Mouse (Mus musculus): Measurements from ENCODE around the gene Ttc22. TPM values are rescaled to one million over a fixed set of nuclear protein-coding genes. Genes with fewer than 3 reads are reported as not detected.

Gene Ttc22
- total RNA-seq, 2 experiments from 2014 or later = 0.10 TPM; not detected in 1

DNA sequence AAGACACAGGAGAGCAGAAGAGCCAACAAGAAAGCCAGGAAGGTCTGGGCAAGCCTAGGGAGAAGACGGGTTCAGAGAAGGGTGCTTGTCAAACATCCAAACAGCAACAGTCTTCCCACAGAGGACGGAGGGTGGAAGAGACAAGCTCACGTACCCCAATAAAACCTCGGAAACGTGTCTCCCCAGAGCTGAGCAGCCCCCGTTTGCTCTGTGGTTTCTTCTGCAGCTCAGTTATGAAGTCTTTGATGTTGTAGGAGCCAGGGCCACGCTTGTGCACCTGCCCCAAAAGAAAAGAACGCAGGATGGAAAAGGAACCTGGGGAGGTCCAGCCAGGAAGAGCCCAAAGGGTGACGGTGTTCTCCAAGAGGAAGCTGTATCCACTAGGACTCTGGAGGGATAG is 7.4 kb upstream of the Ttc22 start:
- no peak for DNase-seq (ENCODE audit: low spot score in 2 of 2)

DNA sequence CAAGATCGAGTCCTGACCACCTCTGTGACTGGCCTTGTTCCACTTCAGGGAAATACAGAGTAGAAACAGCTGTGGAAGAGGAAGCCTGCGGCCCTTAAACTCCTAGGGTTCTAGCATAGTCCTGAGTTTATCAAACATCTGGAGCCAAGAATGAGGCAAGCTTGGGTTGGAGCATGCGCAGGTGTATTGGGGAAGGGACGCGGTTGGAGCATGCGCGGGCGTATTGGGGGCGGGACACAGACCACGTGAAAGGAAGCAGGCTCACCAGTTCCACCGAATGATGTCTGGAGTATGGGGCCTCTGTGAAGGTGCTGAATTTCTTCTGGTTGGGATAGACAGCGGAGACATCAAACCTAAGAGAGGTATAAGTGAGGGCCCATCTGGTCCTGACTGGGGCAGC is 6.6 kb upstream of the Ttc22 start:
- no peak for DNase-seq (ENCODE audit: low spot score in 2 of 2)

DNA sequence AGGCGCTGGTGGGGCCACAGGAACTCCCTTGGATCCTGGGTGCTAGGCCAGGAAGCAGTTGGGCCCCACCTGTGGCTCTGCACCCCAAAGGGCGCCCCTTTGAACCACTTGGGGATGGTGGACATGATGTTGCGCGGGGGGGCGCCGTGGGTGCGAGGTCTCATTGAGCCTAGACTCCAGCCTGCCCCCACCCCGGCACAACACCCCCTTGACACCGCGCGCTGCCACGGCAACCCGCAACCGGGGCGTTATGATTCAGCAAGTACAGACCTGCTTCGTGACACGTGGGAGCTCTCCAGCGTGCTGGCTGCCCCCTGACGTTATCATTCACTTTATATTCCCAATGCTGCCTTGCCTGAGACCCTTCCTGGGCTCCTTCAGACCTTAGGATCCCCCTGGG is 5.2 kb upstream of the Ttc22 start, which contains the start of gene Lexm:
Lexm (minus strand) TSS at position 186 of the 400 bp plus-strand sequence.
- DNase-seq (ENCODE audit: low spot score in 2 of 2) = no peak

DNA sequence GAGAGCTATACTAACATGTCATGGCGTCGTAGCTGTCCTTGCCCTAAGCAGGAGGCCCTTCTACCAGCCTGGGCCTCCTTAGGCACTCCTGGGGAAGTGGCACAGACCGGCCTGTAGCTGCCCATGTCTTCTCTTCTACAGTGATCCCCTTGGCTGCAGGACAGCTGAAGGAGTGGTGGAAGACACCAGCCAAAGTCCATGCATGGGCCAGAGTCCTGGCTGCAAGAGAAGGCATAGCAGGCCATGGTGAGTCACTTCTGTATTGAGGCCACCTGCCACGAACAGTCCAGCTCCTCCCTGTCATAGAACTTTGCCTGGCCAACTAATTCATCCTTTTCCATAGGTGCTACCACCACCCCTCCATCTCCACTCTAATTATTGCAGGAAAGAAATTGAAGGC is 3.3 kb upstream of the Ttc22 start:
- DNase-seq (ENCODE audit: low spot score in 2 of 2) = no peak

DNA sequence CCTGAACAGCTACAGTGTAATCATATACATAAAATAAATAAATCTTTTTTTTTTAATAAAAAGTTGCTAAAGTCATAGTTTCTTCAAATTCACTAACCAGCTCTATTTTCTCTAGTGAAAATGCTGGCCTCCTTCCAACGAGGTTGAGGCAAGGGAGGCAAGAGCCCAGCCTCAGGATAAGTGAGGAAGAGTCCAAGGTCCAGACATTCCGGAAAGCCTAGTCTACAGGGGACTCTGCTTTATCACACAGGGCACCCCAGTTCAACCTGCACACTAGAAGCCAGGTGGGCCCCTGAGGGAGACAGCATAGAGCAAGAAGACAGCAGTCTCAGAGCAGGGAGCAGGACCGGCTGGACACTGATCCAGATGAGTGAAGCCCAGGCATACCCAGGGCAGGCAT is 804 bp upstream of the Ttc22 start:
- no peak for DNase-seq (ENCODE audit: low spot score in 2 of 2)

DNA sequence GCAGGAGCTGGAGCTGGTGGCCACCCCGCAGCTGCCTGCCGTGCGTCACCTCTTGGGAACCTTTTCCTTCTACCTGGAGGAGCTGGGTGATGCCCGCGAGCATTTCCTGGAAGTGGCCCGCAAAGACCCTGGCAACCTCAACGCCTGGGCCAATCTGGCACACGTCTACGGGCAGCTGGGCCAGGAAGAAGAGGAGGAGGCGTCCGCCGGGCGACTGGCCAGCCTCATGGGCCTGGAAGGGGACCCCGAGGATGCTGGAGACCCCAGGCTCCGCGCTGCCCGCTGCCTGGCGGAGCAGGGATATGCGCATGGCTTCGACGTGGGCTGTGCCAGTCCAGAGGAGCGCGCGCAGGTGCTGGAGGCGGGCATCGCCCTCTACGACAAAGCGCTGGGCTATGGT is 480 bp downstream of the Ttc22 start:
- DNase-seq (ENCODE audit: low spot score in 2 of 2) = no peak

DNA sequence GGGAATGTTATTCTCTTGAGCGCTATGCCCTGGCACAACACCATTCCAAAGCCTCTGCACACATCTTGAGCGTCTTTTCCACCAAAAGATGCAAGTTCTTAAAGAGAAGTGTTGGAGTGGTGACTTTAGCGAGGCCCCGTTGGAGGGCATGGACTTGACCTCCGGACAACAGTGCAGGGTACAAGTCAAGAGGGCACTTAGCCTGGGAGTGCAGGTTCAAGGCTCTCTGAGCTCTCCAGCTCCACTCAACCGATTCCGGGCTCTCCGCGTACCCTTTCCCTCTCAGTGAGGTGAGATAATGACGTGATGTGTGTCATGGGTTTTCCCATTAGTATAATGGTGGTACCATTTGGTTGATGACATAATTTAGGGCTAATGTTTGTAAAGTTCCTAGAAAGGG is 2.0 kb downstream of the Ttc22 start:
- DNase-seq (ENCODE audit: low spot score in 2 of 2) = no peak

DNA sequence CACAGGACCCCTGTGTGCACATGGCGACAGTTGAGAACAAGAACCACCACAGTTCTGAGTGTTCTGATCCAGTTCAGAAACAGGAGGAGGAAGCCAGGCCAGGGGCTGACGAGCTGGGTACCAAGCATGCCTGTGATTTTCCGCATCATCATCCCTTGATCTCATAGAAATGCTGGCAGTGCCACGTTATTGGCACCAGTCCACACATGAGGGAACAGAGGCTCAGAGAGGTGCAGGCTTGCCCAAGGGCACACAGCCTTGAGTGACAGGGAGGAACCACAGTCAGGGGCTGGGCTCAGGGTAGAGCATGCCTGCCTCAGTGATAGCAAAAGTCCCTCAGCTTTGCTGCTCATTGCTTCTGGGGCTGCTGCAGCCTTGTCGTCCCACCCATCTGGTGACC is 5.6 kb downstream of the Ttc22 start:
- no peak for DNase-seq (ENCODE audit: low spot score in 2 of 2)

DNA sequence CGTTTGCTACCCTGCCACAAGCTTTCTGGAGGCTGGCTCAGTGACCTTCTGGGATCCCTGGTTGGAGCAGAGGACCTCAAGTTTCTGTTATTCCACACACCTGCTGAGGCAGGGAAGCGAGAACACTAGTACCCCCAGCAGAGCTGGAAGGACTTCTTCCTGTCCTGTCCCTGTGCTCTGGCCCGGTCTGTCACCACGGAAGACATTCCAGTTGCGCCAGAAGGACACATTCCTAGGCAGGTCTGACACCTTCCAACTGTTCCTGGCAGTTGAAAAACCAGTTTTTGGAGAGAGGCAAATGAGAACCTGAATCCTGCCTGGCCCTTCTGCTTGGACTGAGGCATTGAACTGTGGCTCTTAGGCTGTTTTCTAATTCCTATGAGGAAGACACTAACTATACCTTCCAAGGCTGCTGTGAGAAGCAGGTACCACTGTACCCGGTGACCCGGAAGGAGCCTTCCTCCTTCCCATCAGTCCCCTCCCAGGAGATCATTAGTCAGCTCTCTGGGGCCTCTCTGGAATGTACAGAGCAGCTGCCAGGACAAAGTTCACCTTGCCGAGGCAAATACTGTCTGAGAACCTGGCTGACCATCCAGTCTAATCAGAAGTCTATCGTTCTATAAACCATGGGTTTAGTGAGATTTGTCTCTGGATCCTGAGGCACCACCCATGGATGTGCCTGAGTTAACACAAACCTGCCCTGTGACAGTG is 6.6 kb downstream of the Ttc22 start:
- no peak for DNase-seq (ENCODE audit: low spot score in 2 of 2)

DNA sequence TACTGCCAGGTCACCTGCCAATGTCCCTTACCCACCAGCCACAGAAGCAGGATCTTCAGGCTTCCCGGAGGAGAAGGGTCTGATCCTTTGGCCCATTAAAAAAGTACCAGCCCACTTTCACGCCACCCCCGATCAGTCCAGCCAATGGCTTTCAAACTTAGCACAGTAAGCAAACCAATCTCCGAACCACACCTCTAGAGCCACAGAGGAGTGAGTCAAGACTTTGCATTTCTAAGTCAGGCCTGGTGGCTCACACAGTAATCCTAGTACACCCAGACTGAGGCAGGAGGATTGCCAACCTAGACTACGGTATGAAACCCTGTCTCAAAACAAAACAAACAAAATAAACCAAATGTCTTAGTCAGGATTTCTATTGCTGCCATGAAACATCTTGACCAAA is 7.1 kb downstream of the Ttc22 start:
- no peak for DNase-seq (ENCODE audit: low spot score in 2 of 2)

DNA sequence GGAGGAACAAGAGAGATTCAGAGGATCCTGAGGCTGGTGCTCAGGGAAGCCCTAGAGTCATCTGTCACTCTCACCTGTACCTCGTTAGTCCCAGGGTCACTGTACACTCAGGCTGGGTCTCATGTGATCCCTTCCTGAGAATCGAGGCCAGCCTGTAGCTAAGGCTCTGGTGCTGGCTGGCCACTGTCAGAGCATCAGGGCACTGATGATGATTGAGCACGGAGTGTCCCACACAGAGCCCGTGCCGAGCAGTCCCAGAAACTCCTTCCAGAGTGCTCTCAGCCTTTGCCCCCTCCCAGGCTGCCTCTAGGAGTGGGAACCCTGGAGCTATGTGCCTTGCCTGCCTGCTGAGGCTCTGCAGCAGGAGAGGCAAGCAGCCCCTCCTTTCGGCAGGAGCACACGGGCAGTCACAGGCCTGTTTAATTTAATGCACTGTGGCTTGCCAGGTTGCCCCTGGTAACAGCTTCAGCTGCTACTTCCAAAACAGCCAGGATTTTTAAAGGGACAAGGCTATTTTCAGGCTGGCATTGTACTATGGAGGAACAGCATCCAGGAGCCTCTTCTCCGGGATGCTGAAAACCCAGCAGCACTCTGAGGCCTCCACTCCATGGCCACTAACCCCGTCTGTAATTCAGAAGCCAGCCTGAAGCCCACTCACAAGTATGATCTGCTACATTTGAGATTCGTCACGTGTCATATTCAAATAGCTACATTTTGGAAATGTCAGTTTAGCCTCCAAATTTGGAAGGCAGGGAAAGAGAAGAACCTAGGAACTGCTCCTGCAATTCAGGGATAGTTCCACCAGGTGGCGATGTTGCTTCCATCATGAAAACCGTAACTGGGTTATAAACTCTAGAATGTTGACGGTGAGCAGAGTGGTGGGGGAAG is 8.3 kb downstream of the Ttc22 start:
- peak; percentile 50 to 54 for DNase-seq (ENCODE audit: low spot score in 2 of 2)

DNA sequence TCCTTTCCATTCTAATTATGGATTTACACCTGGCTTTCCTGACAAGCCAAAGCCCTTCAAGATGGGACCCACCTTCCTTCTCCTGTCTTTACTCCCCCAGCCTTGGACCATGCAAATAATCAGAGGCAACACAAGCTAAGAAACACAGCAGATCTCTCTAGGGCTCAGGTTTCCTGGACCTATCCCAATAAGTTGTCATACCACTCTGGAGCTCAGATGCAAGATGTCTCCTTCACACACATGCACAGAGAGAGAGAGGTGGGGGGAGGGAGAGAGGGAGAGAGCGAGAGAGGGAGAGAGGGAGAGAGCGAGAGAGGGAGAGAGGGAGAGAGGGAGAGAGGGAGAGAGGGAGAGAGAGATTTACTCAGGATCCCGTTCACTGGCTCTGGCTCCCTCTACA is 10.1 kb downstream of the Ttc22 start:
- DNase-seq (ENCODE audit: low spot score in 2 of 2) = no peak

DNA sequence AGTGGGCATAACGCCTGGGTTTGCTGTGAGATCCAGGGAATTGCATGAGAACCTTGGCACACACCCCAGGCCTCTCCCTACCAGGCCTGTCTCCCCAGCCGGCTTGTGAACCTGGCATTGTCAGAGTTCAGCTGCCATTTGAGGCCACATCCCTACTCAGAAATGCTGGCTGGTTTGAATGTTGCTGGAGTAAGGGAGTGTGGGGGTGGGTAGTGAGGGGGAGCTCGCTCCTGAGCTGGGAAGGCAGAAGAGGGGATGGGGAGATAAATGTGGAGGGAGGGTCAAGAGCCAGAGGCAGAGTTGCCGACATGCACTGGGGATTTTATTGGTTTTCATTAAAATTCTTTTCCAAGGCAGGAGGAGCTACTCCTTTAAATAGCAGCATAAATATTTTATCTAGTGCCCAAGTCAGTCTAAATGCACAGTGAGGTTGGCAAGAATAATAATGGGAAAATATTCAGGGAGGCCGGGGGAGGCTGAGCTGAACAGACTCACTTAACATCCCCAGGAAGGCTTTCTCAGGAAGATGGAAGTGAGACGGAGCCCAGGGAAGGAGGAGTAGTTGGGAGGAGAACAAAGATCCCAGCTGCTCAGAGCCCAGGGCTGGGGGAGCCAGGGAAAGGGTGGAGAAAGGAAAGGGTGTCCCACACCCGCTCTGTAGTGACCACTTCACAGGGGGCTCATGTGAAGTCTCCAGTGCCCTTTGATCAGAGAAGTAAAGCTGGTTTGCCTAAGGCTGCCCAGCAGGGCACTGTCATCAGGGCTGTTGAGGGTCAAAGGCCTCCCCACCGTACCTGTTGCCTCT is 11.3 kb downstream of the Ttc22 start:
- no peak for DNase-seq (ENCODE audit: low spot score in 2 of 2)

DNA sequence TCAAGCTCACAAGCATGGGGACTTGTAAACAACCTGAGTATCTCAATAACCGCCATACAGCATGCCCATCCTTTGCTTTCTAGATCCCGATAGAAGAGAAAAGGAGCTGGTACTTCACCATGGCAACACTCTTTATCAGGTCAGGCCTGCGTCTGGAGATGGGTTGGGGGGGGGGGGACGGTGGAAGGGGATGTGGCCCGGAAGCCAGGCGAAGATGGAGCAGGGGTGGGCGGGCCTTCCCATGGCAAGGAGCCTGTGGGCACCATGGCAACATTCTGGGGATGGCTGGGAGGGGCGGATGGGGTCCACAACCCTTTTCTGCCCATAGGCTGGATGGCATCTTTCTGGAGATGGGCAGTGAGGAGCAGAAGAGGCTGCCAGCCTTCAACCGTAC is 11.9 kb downstream of the Ttc22 start:
- no peak for DNase-seq (ENCODE audit: low spot score in 2 of 2)

DNA sequence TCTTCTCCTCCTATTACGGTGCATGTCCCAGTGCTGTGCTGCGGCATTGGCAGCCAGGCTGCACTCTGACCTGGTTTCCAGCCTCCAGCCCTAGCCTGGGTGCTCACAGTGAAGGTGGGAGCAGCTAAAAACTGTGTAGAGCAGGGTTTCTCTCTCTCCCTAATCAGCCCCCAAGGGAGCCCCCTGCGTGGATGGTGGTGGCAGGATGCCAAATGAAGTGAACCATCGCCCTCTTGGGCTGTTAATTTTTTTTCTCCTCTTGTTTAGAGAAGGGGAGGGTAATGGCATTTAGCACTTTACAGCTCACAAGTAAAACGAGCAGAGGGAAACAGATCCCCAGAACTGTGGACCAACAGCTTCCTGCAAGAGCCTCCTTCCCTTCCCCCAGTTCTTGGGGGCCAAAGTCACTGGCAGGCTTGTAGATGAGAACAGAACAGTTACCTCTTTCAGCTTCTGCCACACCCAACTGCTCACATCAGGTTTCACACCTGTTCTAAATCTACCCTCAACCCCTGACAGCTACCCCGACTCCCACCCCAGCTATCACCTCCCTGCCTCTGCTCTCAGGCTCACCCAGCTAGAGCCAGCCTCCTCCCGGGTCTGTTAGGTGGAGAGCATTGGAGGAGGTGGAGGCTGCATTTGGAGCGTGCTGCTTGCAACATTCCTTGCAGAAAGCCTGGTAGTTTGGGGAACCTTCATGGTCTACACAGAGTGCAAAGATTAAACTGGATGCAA is 21.4 kb downstream of the Ttc22 start:
- no peak for DNase-seq (ENCODE audit: low spot score in 2 of 2)

DNA sequence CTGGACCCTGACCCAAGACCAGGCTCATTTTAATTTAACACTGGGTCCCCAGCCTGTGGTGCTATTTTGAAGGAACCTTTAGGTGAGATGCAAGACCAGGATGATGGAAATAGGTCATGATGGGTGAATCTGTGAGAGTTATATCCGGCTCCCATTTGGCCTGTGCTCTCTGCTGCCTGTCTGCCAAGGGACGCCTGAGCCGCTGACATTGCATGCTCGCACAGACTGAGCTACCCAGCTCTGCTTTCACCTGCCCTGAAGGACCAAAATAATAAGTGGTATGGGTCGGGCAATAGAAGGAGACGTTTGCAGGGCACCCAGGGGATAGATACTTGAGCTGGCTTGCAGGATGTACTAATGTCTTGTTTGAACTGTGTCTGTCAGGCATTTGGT is 22.0 kb downstream of the Ttc22 start:
- DNase-seq (ENCODE audit: low spot score in 2 of 2) = no peak

DNA sequence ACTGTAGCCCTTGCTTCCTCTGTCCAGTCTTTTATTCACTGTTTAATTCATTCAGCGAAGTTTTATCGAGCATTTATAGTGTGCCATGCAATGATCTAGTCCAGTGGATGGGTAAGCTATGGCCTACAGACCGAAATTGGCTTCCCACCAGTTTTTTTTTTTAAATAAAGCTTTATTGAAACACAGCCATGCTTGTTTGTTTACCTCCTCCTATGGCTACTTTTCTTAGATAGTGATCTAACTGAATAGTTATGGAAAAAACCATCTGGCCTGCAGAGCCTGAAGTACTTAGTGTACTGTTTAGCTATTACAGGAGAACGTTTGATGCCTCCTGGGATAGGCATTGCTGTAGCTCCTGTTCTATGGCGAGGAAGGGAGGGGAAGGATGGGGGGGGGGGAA is 23.6 kb downstream of the Ttc22 start:
- DNase-seq (ENCODE audit: low spot score in 2 of 2) = no peak

DNA sequence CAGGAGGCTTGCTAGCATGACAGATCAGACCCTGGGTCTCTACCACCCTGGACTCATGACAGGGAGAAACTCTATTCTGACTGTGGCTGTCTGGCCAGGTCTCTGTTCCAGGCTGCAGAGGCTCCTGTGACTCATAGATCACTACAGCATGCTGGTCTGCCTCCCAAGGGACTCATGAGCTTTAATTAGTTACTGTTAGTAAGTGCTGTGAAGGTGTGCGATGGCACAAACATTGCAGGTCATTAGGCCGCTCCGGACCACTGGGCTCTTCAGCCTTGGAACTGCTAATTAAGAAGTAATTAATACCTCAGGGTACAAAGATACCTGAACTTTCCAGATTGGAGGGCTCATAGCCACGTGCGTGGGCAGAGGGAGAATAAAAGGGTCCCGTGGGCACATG is 24.9 kb downstream of the Ttc22 start:
- DNase-seq (ENCODE audit: low spot score in 2 of 2) = no peak

DNA sequence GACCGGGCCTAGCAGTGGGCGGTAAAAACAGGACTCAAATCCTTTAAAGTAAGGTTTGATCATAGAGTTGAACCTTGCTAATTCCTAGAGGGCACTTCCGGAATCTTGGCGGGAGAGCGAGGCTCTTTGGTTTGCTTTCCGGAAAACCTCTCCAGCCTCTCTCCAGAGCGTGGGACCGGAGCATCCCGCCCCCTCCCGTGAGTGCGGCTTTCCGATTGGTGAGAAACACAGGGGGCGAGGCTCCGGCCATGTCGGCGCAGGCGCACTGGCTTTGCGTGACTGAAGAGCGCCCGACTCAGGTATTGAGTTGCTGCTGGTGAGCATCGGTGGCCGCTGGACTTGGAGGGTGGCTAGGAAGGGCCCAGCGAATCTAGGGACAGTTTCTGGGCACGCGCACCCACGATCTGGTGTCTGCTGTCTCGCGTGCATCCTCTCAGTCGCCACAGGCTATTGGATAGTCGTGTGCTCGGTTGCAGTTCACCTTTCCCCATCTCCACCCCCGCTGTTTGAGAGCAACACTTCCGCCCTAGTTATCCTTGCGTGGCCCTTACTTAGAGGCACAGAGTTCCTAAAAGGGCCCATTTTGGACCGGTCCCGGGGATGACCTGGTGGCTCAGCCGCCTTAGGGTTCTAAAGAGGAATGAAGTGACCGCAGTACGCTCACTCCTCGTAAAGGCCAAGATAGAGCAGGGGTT is 28.7 kb downstream of the Ttc22 start, which contains the start of gene Pars2:
Pars2 (plus strand) TSS at position 237 of the 695 bp plus-strand sequence.
- DNase-seq (ENCODE audit: low spot score in 2 of 2) = peak; percentile 92 to 94

DNA sequence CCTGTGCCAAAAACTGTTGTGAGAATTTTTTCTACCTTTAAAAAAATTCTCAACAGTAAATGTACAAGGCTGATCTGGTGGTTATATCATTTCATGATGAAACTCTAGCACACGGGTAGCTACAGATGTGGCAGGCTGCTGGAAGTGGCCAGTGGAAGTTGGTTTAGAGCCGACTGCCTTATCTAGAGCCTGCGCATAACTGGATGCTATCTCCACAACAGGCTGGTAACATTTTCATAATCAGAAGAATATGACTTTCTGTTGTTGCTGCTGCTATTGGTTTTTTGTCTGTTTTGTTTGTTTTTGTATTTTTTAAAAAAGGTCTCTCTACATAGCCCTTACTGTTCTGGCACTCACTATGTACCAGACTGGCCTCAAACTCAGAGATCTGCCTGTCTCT is 30.3 kb downstream of the Ttc22 start:
- DNase-seq (ENCODE audit: low spot score in 2 of 2) = no peak
